Mouse (Mus musculus): ENCODE measurements at regions not wholly inside any gene's neighbourhood (a gene's known extent, or its start where the extent isn't known, plus 50 kb on each side); places are given as distances from the start of the nearest gene placed in this dataset.

- H3K9me3 ChIP-seq (ENCODE audit: control insufficient read depth, low read length), result no peaks in the 10 kb centered on the region
- H3K4me1 ChIP-seq (replicated peaks; ENCODE audit: control insufficient read depth, insufficient read depth, low read length), result peaks cover 20% of the 10 kb centered on the region
- ATAC-seq (replicated peaks; ENCODE audit: low FRiP score, low TSS enrichment, low read depth), result peak; percentile 69
- H3K27me3 ChIP-seq (replicated peaks; ENCODE audit: control insufficient read depth, insufficient read depth, low read length), result no peaks in the 10 kb centered on the region
- H3K27ac ChIP-seq (ENCODE audit: low read depth), result no peak overlapping the region
- peak overlapping the region; percentile 65 for H3K4me2 ChIP-seq (ENCODE audit: low read length)
- 0 out of 2 replicates have a peak overlapping the region, but pooled peaks have one; percentile 10 for H3K9ac ChIP-seq (ENCODE audit: low read length)
- peak overlapping the region; percentile 20; the same call in 1 of the 2 replicates for H3K4me3 ChIP-seq (ENCODE audit: low read depth, low read length)
- DNase-seq (ENCODE audit: low spot score), result peak; percentile 81
- WGBS, result 8% methylated on average over 17 of the region's 17 CpGs
- H3K36me3 ChIP-seq (ENCODE audit: control insufficient read depth, insufficient read depth, low read length), result no peaks in the 10 kb centered on the region
Measured at GRCm38 (mm10) chr11:24305145-24305553, 227.3 kb downstream of the Bcl11a start.

- peak; percentile 71 for ATAC-seq (replicated peaks; ENCODE audit: low FRiP score, low TSS enrichment, low read depth)
Measured at GRCm38 (mm10) chr11:24305691-24306090, 227.8 kb downstream of the Bcl11a start.

GRCm38 (mm10) chr11:24306101-24306500 is 228.2 kb downstream of the Bcl11a start:
- H3K9ac ChIP-seq (ENCODE audit: low read length), result no peak overlapping the region
- no peak overlapping the region for H3K4me3 ChIP-seq (ENCODE audit: low read depth, low read length)
- 0 out of 2 replicates have a peak, but pooled peaks cover 3% of the 10 kb centered on the region for H3K9me3 ChIP-seq (ENCODE audit: control insufficient read depth, low read length)
- 68% methylated on average over 2 of the region's 2 CpGs for WGBS
- no peak for ATAC-seq (replicated peaks; ENCODE audit: low FRiP score, low TSS enrichment, low read depth)
- no peaks in the 10 kb centered on the region for H3K27me3 ChIP-seq (replicated peaks; ENCODE audit: control insufficient read depth, insufficient read depth, low read length)
- H3K4me1 ChIP-seq (replicated peaks; ENCODE audit: control insufficient read depth, insufficient read depth, low read length), result peaks cover 20% of the 10 kb centered on the region
- H3K4me2 ChIP-seq (ENCODE audit: low read length), result peak overlapping the region; percentile 65
- no peak overlapping the region for H3K27ac ChIP-seq (ENCODE audit: low read depth)
- DNase-seq (ENCODE audit: low spot score), result no peak
- H3K36me3 ChIP-seq (ENCODE audit: control insufficient read depth, insufficient read depth, low read length), result no peaks in the 10 kb centered on the region

More at GRCm38 (mm10) chr11:24305691-24306090, 227.8 kb downstream of the Bcl11a start:
- Histone ChIP-seq H3K4me1 (replicated peaks; ENCODE audit: control insufficient read depth, insufficient read depth, low read length) (peaks cover 20% of the 10 kb centered on the region), H3K4me2 (ENCODE audit: low read length) (peak overlapping the region; percentile 65), H3K9me3 (ENCODE audit: control insufficient read depth, low read length) (0 out of 2 replicates have a peak, but pooled peaks cover 3% of the 10 kb centered on the region), H3K36me3 (ENCODE audit: control insufficient read depth, insufficient read depth, low read length) (no peaks in the 10 kb centered on the region), H3K27ac (ENCODE audit: low read depth) (no peak overlapping the region), H3K4me3 (ENCODE audit: low read depth, low read length) (peak overlapping the region; percentile 20; the same call in 1 of the 2 replicates), H3K9ac (ENCODE audit: low read length) (no peak overlapping the region), H3K27me3 (replicated peaks; ENCODE audit: control insufficient read depth, insufficient read depth, low read length) (no peaks in the 10 kb centered on the region)
- WGBS, result 8% methylated on average over 11 of the region's 11 CpGs
- DNase-seq (ENCODE audit: low spot score), result peak; percentile 73

- no peaks in the 10 kb centered on the region for H3K36me3 ChIP-seq (ENCODE audit: control insufficient read depth, insufficient read depth, low read length)
- 0 out of 2 replicates have a peak, but pooled peaks cover 3% of the 10 kb centered on the region for H3K9me3 ChIP-seq (ENCODE audit: control insufficient read depth, low read length)
- peaks cover 20% of the 10 kb centered on the region for H3K4me1 ChIP-seq (replicated peaks; ENCODE audit: control insufficient read depth, insufficient read depth, low read length)
- no peak overlapping the region for H3K4me2 ChIP-seq (ENCODE audit: low read length)
- no peak for DNase-seq (ENCODE audit: low spot score)
- H3K27ac ChIP-seq (ENCODE audit: low read depth), result no peak overlapping the region
- no peaks in the 10 kb centered on the region for H3K27me3 ChIP-seq (replicated peaks; ENCODE audit: control insufficient read depth, insufficient read depth, low read length)
- 59% methylated on average over 6 of the region's 6 CpGs for WGBS
- H3K9ac ChIP-seq (ENCODE audit: low read length), result no peak overlapping the region
- no peak for ATAC-seq (replicated peaks; ENCODE audit: low FRiP score, low TSS enrichment, low read depth)
- no peak overlapping the region for H3K4me3 ChIP-seq (ENCODE audit: low read depth, low read length)
Measured at GRCm38 (mm10) chr11:24307601-24308252, 229.9 kb downstream of the Bcl11a start.

- H3K27ac ChIP-seq (ENCODE audit: low read depth), result no peak overlapping the region
- H3K4me1 ChIP-seq (replicated peaks; ENCODE audit: control insufficient read depth, insufficient read depth, low read length), result peaks cover 17% of the 10 kb centered on the region
- no peaks in the 10 kb centered on the region for H3K36me3 ChIP-seq (ENCODE audit: control insufficient read depth, insufficient read depth, low read length)
- ATAC-seq (replicated peaks; ENCODE audit: low FRiP score, low TSS enrichment, low read depth) (0 out of 2 replicates have a peak, but pooled peaks have one; percentile 25), DNase-seq (ENCODE audit: low spot score) (no peak)
- H3K4me2 ChIP-seq (ENCODE audit: low read length), result no peak overlapping the region
- 20% methylated on average over 1 of the region's 1 CpGs for WGBS
- H3K27me3 ChIP-seq (replicated peaks; ENCODE audit: control insufficient read depth, insufficient read depth, low read length), result no peaks in the 10 kb centered on the region
- H3K9me3 ChIP-seq (ENCODE audit: control insufficient read depth, low read length), result 0 out of 2 replicates have a peak, but pooled peaks cover 3% of the 10 kb centered on the region
- no peak overlapping the region for H3K9ac ChIP-seq (ENCODE audit: low read length)
- no peak overlapping the region for H3K4me3 ChIP-seq (ENCODE audit: low read depth, low read length)
Measured at GRCm38 (mm10) chr11:24308253-24308633, 230.4 kb downstream of the Bcl11a start.

- WGBS, result 85% methylated on average over 1 of the region's 1 CpGs
- Histone ChIP-seq H3K27ac (ENCODE audit: low read depth) (no peak overlapping the region), H3K4me3 (ENCODE audit: low read depth, low read length) (no peak overlapping the region), H3K4me2 (ENCODE audit: low read length) (no peak overlapping the region), H3K9ac (ENCODE audit: low read length) (no peak overlapping the region), H3K4me1 (replicated peaks; ENCODE audit: control insufficient read depth, insufficient read depth, low read length) (no peaks in the 10 kb centered on the region), H3K9me3 (ENCODE audit: control insufficient read depth, low read length) (0 out of 2 replicates have a peak, but pooled peaks cover 3% of the 10 kb centered on the region), H3K36me3 (ENCODE audit: control insufficient read depth, insufficient read depth, low read length) (no peaks in the 10 kb centered on the region), H3K27me3 (replicated peaks; ENCODE audit: control insufficient read depth, insufficient read depth, low read length) (no peaks in the 10 kb centered on the region)
- no peak for ATAC-seq (replicated peaks; ENCODE audit: low FRiP score, low TSS enrichment, low read depth)
- no peak for DNase-seq (ENCODE audit: low spot score)
Measured at GRCm38 (mm10) chr11:24314046-24314445, 236.2 kb downstream of the Bcl11a start.

- DNase-seq (ENCODE audit: low spot score) (no peak), ATAC-seq (replicated peaks; ENCODE audit: low FRiP score, low TSS enrichment, low read depth) (no peak)
- H3K4me3 ChIP-seq (ENCODE audit: low read depth, low read length), result no peak overlapping the region
- 0 out of 2 replicates have a peak, but pooled peaks cover under 1% of the 10 kb centered on the region for H3K9me3 ChIP-seq (ENCODE audit: control insufficient read depth, low read length)
- H3K4me1 ChIP-seq (replicated peaks; ENCODE audit: control insufficient read depth, insufficient read depth, low read length), result no peaks in the 10 kb centered on the region
- WGBS, result 74% methylated on average over 3 of the region's 3 CpGs
- H3K36me3 ChIP-seq (ENCODE audit: control insufficient read depth, insufficient read depth, low read length), result no peaks in the 10 kb centered on the region
- H3K4me2 ChIP-seq (ENCODE audit: low read length), result no peak overlapping the region
- no peak overlapping the region for H3K9ac ChIP-seq (ENCODE audit: low read length)
- no peaks in the 10 kb centered on the region for H3K27me3 ChIP-seq (replicated peaks; ENCODE audit: control insufficient read depth, insufficient read depth, low read length)
- no peak overlapping the region for H3K27ac ChIP-seq (ENCODE audit: low read depth)
Measured at GRCm38 (mm10) chr11:24315582-24315981, 237.7 kb downstream of the Bcl11a start.

GRCm38 (mm10) chr11:24316198-24316597 is 238.3 kb downstream of the Bcl11a start:
- H3K4me1 ChIP-seq (replicated peaks; ENCODE audit: control insufficient read depth, insufficient read depth, low read length), result no peaks in the 10 kb centered on the region
- H3K36me3 ChIP-seq (ENCODE audit: control insufficient read depth, insufficient read depth, low read length), result no peaks in the 10 kb centered on the region
- no peaks in the 10 kb centered on the region for H3K9me3 ChIP-seq (ENCODE audit: control insufficient read depth, low read length)
- H3K27me3 ChIP-seq (replicated peaks; ENCODE audit: control insufficient read depth, insufficient read depth, low read length), result no peaks in the 10 kb centered on the region
- H3K27ac ChIP-seq (ENCODE audit: low read depth), result no peak overlapping the region
- ATAC-seq (replicated peaks; ENCODE audit: low FRiP score, low TSS enrichment, low read depth), result no peak
- no peak overlapping the region for H3K9ac ChIP-seq (ENCODE audit: low read length)
- H3K4me2 ChIP-seq (ENCODE audit: low read length), result no peak overlapping the region
- WGBS, result 75% methylated on average over 4 of the region's 4 CpGs
- H3K4me3 ChIP-seq (ENCODE audit: low read depth, low read length), result no peak overlapping the region
- no peak for DNase-seq (ENCODE audit: low spot score)

Data from intestine, embryonic 14.5 days (tissue).